Mouse (Mus musculus) brain, embryonic 14.5 days (tissue): Measurements from ENCODE around the gene Trim17.

ENCODE experiments used
- CTCF ChIP-seq: fragments of 200-500 bp; IDR thresholded peaks from 2 replicates; pipeline ENCODE4 v1.5.1; 2012; ENCODE audit warnings: inconsistent platforms, mild to moderate bottlenecking, moderate library complexity, borderline replicate concordance; ENCODE audit not compliant: insufficient read depth, insufficient read length; ENCODE audit errors: extremely low read depth
- POLR2A ChIP-seq: fragments of 200-500 bp; IDR thresholded peaks from 2 replicates; pipeline ENCODE4 v1.6.1; 2012; ENCODE audit warnings: mild to moderate bottlenecking, inconsistent platforms, borderline replicate concordance; ENCODE audit not compliant: poor library complexity, insufficient read depth, insufficient read length, severe bottlenecking; ENCODE audit errors: extremely low read depth

DNA sequence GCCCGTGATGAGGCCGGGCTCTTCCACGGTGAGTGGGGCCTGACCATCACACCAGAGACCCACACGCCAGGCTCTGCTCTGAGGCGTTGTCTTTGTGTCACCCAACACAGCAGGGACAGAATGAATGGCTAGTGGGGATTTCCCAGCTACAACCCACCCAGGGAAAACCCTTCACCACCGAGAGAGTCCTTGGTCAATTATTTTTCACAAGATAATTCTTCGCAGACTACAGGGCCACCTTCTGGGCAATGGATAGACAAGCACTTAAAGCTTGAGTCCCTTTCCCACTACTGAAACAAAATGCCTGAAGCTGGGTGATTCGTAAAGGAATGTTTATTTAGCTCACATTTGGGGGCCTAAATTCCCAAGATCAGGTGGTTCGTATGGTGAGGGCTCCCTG is 32.1 kb upstream of the Trim17 start:
- no peak for TF ChIP-seq POLR2A
- no peak for TF ChIP-seq CTCF
